Mouse (Mus musculus) R1 (cell line): ENCODE measurements at regions not wholly inside any gene's neighbourhood (a gene's known extent, or its start where the extent isn't known, plus 50 kb on each side); places are given as distances from the start of the nearest gene placed in this dataset.
A peak's percentile ranks its signal among the peaks of the same experiment; 100 is the strongest.

Experiments
- DNase-seq: peaks from one replicate; pipeline ENCODE4 v3.0.0-alpha.2; 2018; ENCODE audit warnings: low read depth, low spot score

- DNase-seq = peak; percentile 25
These were observed 620.0 kb downstream of the Dnah5 start for GRCm38 (mm10) chr15:28823526-28823925.

GRCm38 (mm10) chr15:28834831-28835230 is 631.3 kb downstream of the Dnah5 start:
- no peak for DNase-seq

GRCm38 (mm10) chr15:28840322-28840721 is 636.8 kb downstream of the Dnah5 start:
- no peak for DNase-seq

- no peak for DNase-seq
These were observed 652.9 kb downstream of the Dnah5 start for GRCm38 (mm10) chr15:28856419-28856818.

- no peak for DNase-seq
These were observed 654.6 kb downstream of the Dnah5 start for GRCm38 (mm10) chr15:28858176-28858575.

- no peak for DNase-seq
These were observed 660.5 kb downstream of the Dnah5 start for GRCm38 (mm10) chr15:28864101-28864500.

GRCm38 (mm10) chr15:28864913-28865312 is 661.4 kb downstream of the Dnah5 start:
- DNase-seq = no peak

GRCm38 (mm10) chr15:28873001-28873400 is 669.4 kb downstream of the Dnah5 start:
- DNase-seq = no peak

GRCm38 (mm10) chr15:28896248-28896808 is 692.8 kb downstream of the Dnah5 start:
- no peak for DNase-seq

- DNase-seq = no peak
These were observed 718.9 kb downstream of the Dnah5 start for GRCm38 (mm10) chr15:28922437-28922836.

- DNase-seq = no peak
These were observed 744.7 kb downstream of the Dnah5 start for GRCm38 (mm10) chr15:28948245-28948644.
